Mouse (Mus musculus) small intestine, adult 2 months (tissue): Measurements from ENCODE around the gene Eif6.

Experiments
- CTCF ChIP-seq: fragments of 200-500 bp; IDR thresholded peaks from 2 replicates; pipeline ENCODE4 v1.5.1; 2012; ENCODE audit warnings: low read depth, mild to moderate bottlenecking, control low read depth, inconsistent platforms, low read length, moderate library complexity, mixed read lengths; ENCODE audit not compliant: insufficient replicate concordance, insufficient read length; ENCODE audit errors: extremely low read depth
- POLR2A ChIP-seq: fragments of 200-500 bp; IDR thresholded peaks from 2 replicates; pipeline ENCODE4 v1.6.1; 2012; ENCODE audit warnings: low read depth, mild to moderate bottlenecking, control low read depth, inconsistent platforms, low read length, moderate library complexity

DNA sequence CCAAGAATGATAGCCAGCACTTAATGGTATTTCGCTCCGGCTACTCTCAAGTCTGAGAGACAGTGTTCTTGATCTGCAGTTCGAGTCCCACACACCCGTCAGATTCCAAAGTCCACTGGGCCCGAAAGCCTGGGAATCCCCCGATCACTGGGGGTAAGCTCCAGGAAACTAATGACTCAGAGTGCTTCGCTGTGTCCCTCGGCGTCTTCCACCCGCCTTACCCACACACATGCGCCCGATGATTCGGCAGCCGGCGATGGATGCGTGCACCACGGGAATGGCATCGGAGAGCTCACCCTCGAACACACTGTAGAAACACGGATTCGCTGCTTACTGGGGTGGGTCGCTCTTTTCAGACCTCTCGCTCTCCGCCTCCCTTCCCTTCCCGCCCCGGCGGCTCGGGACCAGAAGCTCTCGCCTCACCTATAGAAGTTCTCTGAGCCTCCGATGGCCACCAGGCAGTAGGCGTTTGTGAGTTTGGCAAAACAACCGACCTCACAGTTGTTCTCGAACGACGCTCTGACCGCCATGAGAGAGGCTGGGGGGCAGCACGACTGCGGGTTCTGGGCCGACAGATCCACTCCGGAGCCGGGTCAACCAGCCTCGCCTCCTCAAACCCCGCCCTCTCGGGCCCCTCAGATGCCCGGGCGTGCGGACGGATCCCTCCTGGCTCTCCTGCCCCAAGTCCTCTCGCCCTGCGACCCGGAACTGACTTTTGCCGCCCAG lies 658 bp downstream of the Eif6 start:
- TF ChIP-seq CTCF = no peak
- peak; percentile 29; the same call in 1 of the 2 replicates for TF ChIP-seq POLR2A
